Mouse (Mus musculus): ENCODE results near the gene Myf5. TPM values are rescaled to one million over a fixed set of nuclear protein-coding genes. Genes with fewer than 3 reads are reported as not detected.

Myf5 gene
- polyA plus RNA-seq, 1 experiment from 2014 or later = 0.11 TPM

DNA sequence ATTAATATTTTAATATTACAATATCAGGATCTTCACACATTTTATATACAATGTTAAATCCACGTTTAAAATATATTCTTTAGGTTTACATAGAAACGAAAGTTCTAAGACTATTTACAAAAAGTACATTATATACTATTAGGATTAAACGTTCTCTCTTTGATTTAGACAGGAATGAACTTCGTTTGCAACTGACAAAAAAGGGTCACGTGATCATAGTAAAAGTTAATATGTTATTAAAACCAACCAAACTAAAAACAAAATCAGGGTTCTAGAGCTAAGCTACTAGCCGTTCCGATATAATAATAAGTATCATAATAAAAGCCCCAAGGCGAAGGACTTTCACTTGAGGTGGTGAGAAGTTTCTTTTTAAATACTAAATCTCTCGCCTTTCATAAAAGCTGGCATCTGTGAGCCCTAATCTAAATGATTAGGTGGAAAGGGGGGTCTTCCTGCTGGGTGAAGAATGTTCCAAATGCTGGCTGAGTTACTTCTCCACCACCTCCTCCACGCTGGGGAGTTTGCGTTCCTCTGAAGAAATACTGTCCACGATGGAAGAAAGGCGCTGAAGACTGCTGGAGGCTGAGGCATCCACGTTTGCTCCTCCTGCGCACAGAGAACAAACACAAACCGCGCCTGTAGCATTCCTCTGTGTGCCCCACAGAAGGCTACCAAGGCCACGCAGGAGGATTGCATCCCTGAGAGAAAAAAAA, 7.1 kb upstream of the Myf5 start:
- Histone ChIP-seq H3K4me3 (peak overlapping the region; percentile 40), H3K4me1 (peaks cover 15% of the 10 kb centered on the region), H3K9ac (peak overlapping the region; percentile 74), H3K36me3 (no peaks in the 10 kb centered on the region), H3K4me2 (peak overlapping the region; percentile 67), H3K27me3 (replicated peaks) (no peaks in the 10 kb centered on the region), H3K27ac (replicated peaks) (no peak overlapping the region), H3K9me3 (no peaks in the 10 kb centered on the region)
- 31% methylated on average over 18 of the region's 18 CpGs for WGBS
- ATAC-seq (ENCODE audit: extremely low read depth, insufficient number of reproducible peaks, low FRiP score, low TSS enrichment) = no peak

DNA sequence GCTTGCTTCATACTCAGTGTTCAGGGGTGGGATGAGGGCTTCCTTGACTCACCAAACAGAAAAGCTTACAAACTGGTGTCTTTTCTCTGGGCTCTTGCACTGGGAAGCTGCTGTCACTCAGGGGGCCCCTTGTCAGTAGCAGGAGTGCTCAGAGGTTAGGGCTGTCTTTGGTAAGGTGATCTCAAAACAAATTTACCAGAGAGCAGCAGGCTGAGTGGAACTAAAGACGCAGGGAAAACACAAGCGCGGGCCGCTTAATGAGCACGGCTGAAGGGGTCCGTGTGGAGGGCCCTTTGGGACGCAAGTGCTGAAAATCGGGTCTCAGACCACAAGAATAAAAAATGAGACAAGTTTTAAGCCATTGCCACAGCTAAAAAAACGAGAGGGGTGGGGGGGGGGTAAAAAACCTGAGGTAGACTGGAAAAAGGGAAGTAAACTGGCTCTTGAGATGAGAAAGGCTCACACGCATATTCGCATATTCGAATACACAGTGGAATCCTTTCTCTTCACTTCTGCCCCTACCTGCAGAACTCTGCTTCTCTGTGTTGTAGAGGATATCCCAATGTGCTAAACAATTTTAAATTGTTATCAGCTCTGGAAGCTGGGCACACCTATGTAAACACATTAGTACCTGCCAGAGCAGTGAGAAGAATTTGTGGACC, 2.9 kb upstream of the Myf5 start:
- Histone ChIP-seq H3K27me3 (replicated peaks) (no peaks in the 10 kb centered on the region), H3K4me2 (peak overlapping the region; percentile 47), H3K27ac (replicated peaks) (no peak overlapping the region), H3K9me3 (no peaks in the 10 kb centered on the region), H3K36me3 (no peaks in the 10 kb centered on the region), H3K9ac (0 out of 2 replicates have a peak overlapping the region, but pooled peaks have one; percentile 2), H3K4me1 (peaks cover 2% of the 10 kb centered on the region; the same call in 1 of the 2 replicates), H3K4me3 (no peak overlapping the region)
- no peak for ATAC-seq (ENCODE audit: extremely low read depth, insufficient number of reproducible peaks, low FRiP score, low TSS enrichment)
- WGBS = 30% methylated on average over 12 of the region's 12 CpGs

DNA sequence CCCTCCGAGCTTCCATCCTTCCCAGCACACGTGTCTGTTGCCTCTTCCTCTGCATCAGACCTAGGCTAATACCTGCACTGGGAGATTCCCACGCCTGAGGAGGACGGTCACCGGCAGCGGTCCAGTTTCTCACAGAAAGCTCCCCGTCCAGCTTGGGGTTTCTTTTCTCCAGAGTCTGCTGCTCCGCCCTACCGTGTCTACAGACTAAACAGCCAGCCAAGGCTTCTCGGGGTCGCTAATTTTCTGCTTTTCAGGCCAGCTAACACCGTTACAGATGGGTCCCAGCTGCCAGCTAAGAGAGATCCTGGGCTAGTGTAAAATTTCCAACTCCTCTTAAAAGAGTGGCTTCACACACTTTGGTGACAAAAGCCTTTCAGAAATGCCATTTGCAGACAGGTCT, 836 bp upstream of the Myf5 start:
- Histone ChIP-seq H3K9ac (no peak overlapping the region), H3K9me3 (no peaks in the 10 kb centered on the region), H3K4me3 (no peak overlapping the region), H3K27ac (replicated peaks) (no peak overlapping the region), H3K27me3 (replicated peaks) (no peaks in the 10 kb centered on the region), H3K36me3 (no peaks in the 10 kb centered on the region), H3K4me2 (no peak overlapping the region), H3K4me1 (no peaks in the 10 kb centered on the region)
- 63% methylated on average over 12 of the region's 12 CpGs for WGBS
- ATAC-seq (ENCODE audit: extremely low read depth, insufficient number of reproducible peaks, low FRiP score, low TSS enrichment) = no peak

DNA sequence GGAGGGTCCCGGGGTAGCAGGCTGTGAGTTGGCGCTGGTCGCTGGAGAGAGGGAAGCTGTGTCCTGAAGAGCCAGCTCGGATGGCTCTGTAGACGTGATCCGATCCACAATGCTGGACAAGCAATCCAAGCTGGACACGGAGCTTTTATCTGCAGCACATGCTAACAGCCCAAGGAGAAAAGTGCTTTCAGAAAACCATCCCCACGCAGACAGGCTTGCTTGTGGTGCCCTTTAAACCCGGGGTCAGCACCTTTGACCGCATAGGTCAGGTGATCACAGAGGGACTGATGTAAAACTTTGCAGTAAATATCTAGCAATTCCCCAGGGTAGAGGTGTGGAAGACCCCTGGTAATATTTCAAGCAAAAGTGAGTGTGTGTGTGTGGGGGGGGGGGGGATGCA, 1.9 kb downstream of the Myf5 start:
- Histone ChIP-seq H3K27me3 (replicated peaks) (no peaks in the 10 kb centered on the region), H3K4me3 (no peak overlapping the region), H3K27ac (replicated peaks) (no peak overlapping the region), H3K4me2 (peak overlapping the region; percentile 22; the same call in 1 of the 2 replicates), H3K4me1 (no peaks in the 10 kb centered on the region), H3K36me3 (no peaks in the 10 kb centered on the region), H3K9ac (no peak overlapping the region), H3K9me3 (no peaks in the 10 kb centered on the region)
- ATAC-seq (ENCODE audit: extremely low read depth, insufficient number of reproducible peaks, low FRiP score, low TSS enrichment) = no peak
- 64% methylated on average over 10 of the region's 10 CpGs for WGBS

DNA sequence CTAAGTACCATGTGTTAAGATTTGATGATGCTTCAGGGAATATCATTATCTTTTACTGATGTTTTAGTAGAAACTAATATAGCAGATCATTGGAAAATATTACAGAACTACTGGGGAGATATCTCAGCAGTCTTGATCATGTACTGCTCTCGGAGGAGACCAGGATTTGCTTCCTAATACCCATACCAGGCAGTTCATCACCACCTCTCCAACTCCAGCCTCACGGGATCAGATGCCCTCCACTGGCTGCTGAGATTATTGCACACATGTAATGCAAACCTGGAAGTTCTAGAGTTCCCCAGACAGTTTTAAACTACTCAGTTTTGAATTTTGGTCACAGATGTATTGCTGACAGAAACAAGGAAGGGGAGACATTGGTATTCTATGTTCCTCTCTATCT, 12.4 kb downstream of the Myf5 start:
- ATAC-seq (ENCODE audit: extremely low read depth, insufficient number of reproducible peaks, low FRiP score, low TSS enrichment) = no peak
- Histone ChIP-seq H3K27ac (replicated peaks) (no peak overlapping the region), H3K4me2 (no peak overlapping the region), H3K27me3 (replicated peaks) (no peaks in the 10 kb centered on the region), H3K4me1 (no peaks in the 10 kb centered on the region), H3K4me3 (no peak overlapping the region), H3K9me3 (no peaks in the 10 kb centered on the region), H3K9ac (no peak overlapping the region), H3K36me3 (no peaks in the 10 kb centered on the region)
- WGBS = 37% methylated on average over 2 of the region's 2 CpGs

DNA sequence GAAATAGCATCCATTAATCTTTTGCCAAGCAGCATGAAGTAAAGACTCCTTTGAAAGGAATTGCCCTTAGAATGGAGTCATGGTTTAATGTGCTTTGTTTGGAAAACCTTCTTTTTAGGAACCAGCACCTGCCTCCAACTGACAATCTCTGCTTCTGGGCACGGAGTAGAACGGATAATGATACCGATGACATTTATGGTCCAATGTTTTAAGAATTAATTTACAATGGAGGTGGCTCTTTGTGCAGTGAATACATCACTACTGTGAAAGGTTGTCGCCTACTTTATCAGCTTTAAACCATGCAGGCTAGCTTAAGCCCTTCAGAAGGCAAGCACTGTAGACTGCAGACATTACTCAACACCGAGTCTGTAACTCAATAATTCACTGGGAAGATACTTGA, 14.2 kb downstream of the Myf5 start:
- H3K4me3 ChIP-seq = no peak overlapping the region
- H3K27me3 ChIP-seq (replicated peaks) = no peaks in the 10 kb centered on the region
- no peak overlapping the region for H3K27ac ChIP-seq (replicated peaks)
- ATAC-seq (ENCODE audit: extremely low read depth, insufficient number of reproducible peaks, low FRiP score, low TSS enrichment) = no peak
- WGBS = 79% methylated on average over 5 of the region's 5 CpGs
- H3K36me3 ChIP-seq = no peaks in the 10 kb centered on the region
- H3K9ac ChIP-seq = no peak overlapping the region
- H3K4me1 ChIP-seq = no peaks in the 10 kb centered on the region
- H3K9me3 ChIP-seq = no peaks in the 10 kb centered on the region
- H3K4me2 ChIP-seq = no peak overlapping the region

DNA sequence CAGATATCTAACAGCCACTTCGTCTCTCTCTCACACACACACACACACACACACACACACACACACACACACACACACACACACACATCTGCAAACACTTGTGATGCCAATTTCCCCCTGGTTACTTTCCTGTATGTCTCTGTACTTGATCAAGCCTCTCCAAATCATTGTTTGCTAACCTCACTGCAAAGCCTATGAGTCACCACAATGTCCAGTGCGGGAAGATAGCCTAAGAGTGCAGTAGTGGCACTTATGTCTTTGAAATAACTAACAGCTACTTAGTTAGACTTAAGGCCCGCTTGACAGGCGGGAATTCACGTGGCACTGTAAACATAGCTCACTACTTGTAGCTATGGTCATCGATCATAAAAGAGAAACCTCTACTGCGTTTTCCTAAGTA, 18.1 kb downstream of the Myf5 start:
- no peaks in the 10 kb centered on the region for H3K27me3 ChIP-seq (replicated peaks)
- no peaks in the 10 kb centered on the region for H3K4me1 ChIP-seq
- WGBS = 42% methylated on average over 7 of the region's 7 CpGs
- H3K27ac ChIP-seq (replicated peaks) = no peak overlapping the region
- no peak overlapping the region for H3K4me3 ChIP-seq
- H3K4me2 ChIP-seq = no peak overlapping the region
- no peak for ATAC-seq (ENCODE audit: extremely low read depth, insufficient number of reproducible peaks, low FRiP score, low TSS enrichment)
- H3K36me3 ChIP-seq = no peaks in the 10 kb centered on the region
- no peak overlapping the region for H3K9ac ChIP-seq
- H3K9me3 ChIP-seq = no peaks in the 10 kb centered on the region

DNA sequence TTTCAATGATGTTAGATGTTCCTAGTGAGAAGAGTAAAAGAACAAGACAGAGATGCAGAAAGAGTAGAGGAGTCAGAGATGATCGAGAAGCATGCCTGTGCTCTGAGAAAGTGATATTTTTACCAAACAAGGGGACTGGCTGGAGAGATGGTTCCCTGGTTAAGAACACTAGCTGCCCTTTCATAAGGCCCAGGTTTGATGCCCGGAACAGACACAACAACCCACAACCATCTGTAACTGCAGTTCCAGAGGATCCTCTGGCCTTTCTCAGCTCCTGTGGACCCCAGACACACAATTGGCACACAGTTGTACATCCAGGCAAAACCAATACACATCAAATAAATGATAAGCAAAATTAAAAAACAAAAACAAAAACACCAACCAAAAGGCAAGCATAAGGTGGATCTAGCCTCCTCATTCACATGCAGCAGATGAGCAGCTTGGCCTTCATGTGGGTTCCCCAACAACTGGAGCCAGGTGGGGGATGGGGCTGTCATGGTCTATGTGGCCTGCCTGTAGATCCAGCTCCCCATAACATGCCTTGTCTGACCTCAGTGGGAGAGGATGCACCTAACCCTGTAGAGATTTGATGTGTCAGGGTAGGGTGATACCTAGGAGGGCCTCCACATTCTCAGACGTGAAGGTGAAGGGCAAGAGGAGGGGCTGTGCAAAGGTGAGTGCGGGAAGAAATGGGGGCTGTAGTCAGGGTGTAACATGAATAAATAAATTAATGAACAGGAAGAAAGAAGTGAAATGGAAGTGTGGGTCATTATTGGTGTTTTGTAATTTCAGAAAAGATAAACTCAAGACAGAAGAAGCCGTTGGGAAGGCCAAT, 36.2 kb downstream of the Myf5 start:
- H3K4me2 ChIP-seq = no peak overlapping the region
- no peak overlapping the region for H3K4me3 ChIP-seq
- no peak overlapping the region for H3K9ac ChIP-seq
- WGBS = 79% methylated on average over 5 of the region's 5 CpGs
- no peaks in the 10 kb centered on the region for H3K9me3 ChIP-seq
- H3K36me3 ChIP-seq = no peaks in the 10 kb centered on the region
- no peak overlapping the region for H3K27ac ChIP-seq (replicated peaks)
- H3K4me1 ChIP-seq = no peaks in the 10 kb centered on the region
- no peak for ATAC-seq (ENCODE audit: extremely low read depth, insufficient number of reproducible peaks, low FRiP score, low TSS enrichment)
- no peaks in the 10 kb centered on the region for H3K27me3 ChIP-seq (replicated peaks)

DNA sequence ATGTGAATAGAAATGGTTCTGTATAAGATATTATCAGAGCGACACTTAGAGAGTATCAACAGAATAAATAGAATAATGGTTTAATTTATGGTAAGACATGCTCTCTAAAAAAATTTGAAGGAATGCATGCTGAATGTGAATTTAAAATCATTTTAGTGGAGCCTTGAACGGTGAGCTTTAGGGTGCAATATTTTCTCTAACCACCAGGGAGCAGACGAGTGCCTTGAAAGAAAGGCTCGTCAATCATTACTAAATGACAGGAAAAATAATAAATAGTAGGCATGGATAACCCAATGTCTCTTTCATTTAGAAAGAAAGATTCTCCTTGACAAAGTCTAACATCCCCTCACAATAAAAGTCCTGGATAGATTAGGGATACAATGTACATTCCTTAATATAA, 43.2 kb downstream of the Myf5 start:
- no peak overlapping the region for H3K27ac ChIP-seq (replicated peaks)
- no peak overlapping the region for H3K9ac ChIP-seq
- WGBS = 9% methylated on average over 4 of the region's 4 CpGs
- no peak overlapping the region for H3K4me3 ChIP-seq
- no peaks in the 10 kb centered on the region for H3K27me3 ChIP-seq (replicated peaks)
- H3K36me3 ChIP-seq = no peaks in the 10 kb centered on the region
- H3K4me2 ChIP-seq = no peak overlapping the region
- H3K9me3 ChIP-seq = no peaks in the 10 kb centered on the region
- ATAC-seq (ENCODE audit: extremely low read depth, insufficient number of reproducible peaks, low FRiP score, low TSS enrichment) = no peak
- no peaks in the 10 kb centered on the region for H3K4me1 ChIP-seq

DNA sequence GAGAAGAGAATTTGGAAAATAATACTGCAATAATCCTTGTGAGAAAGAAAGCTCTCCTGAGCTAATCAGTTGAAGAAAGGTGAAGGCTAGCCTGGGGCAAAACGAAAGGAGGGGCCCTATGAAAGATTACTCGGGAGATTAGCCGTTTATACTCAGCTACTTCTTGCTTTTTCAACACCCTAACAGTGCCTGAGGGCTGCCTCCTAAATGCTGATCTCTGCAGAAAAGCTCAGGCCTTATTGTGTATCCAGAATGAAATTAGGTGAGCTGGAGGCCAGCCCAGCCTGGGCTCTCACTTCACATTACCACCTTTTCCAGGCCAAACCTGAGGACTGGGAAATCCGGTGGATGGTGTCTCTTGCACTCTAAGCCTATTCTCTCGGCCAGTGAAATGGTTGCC, 49.0 kb downstream of the Myf5 start:
- Histone ChIP-seq H3K9me3 (no peaks in the 10 kb centered on the region), H3K4me3 (no peak overlapping the region), H3K27me3 (replicated peaks) (no peaks in the 10 kb centered on the region), H3K9ac (no peak overlapping the region), H3K4me2 (no peak overlapping the region), H3K36me3 (no peaks in the 10 kb centered on the region), H3K4me1 (no peaks in the 10 kb centered on the region), H3K27ac (replicated peaks) (no peak overlapping the region)
- WGBS = 49% methylated on average over 5 of the region's 5 CpGs
- ATAC-seq (ENCODE audit: extremely low read depth, insufficient number of reproducible peaks, low FRiP score, low TSS enrichment) = no peak

Data from heart, embryonic 13.5 days (tissue).